Mouse (Mus musculus): ENCODE measurements around the gene Elovl2.
"Not testable (repeated sequence)": the region's sequence is repeated elsewhere in the genome, so short reads cannot be mapped to it uniquely, and the experiment has no call there.

Gene Elovl2

GRCm38 (mm10) chr13:41235181-41235580 lies 15.0 kb upstream of the Elovl2 start:
- no peak for DNase-seq (ENCODE audit: low spot score in 2 of 2)

GRCm38 (mm10) chr13:41233241-41233640 lies 13.0 kb upstream of the Elovl2 start:
- no peak for DNase-seq (ENCODE audit: low spot score in 2 of 2)

GRCm38 (mm10) chr13:41232209-41232608 lies 12.0 kb upstream of the Elovl2 start:
- no peak for DNase-seq (ENCODE audit: low spot score in 2 of 2)

- no peak for DNase-seq (ENCODE audit: low spot score in 2 of 2)
Measured at GRCm38 (mm10) chr13:41231389-41231983, 11.3 kb upstream of the Elovl2 start.

- no peak for DNase-seq (ENCODE audit: low spot score in 2 of 2)
Measured at GRCm38 (mm10) chr13:41230256-41230655, 10.1 kb upstream of the Elovl2 start.

- DNase-seq (ENCODE audit: low spot score in 2 of 2), result no peak
Measured at GRCm38 (mm10) chr13:41228060-41228459, 7.9 kb upstream of the Elovl2 start.

GRCm38 (mm10) chr13:41226513-41226912 lies 6.3 kb upstream of the Elovl2 start:
- DNase-seq (ENCODE audit: low spot score in 2 of 2), result no peak

- no peak for DNase-seq (ENCODE audit: low spot score in 2 of 2)
Measured at GRCm38 (mm10) chr13:41219687-41220303, 410 bp downstream of the Elovl2 start.

- DNase-seq (ENCODE audit: low spot score in 2 of 2), result no peak
Measured at GRCm38 (mm10) chr13:41219056-41219455, 1.1 kb downstream of the Elovl2 start.

- DNase-seq (ENCODE audit: low spot score in 2 of 2), result no peak
Measured at GRCm38 (mm10) chr13:41216236-41216635, 4.0 kb downstream of the Elovl2 start.

GRCm38 (mm10) chr13:41215669-41216068 lies 4.5 kb downstream of the Elovl2 start:
- DNase-seq (ENCODE audit: low spot score in 2 of 2), result no peak

- no peak for DNase-seq (ENCODE audit: low spot score in 2 of 2)
Measured at GRCm38 (mm10) chr13:41212558-41213322, 7.5 kb downstream of the Elovl2 start.

GRCm38 (mm10) chr13:41211276-41211675 lies 8.9 kb downstream of the Elovl2 start:
- DNase-seq (ENCODE audit: low spot score in 2 of 2), result no peak

- DNase-seq (ENCODE audit: low spot score in 2 of 2), result no peak
Measured at GRCm38 (mm10) chr13:41206241-41206640, 14.0 kb downstream of the Elovl2 start.

- not testable (repeated sequence) for DNase-seq (ENCODE audit: low spot score in 2 of 2)
Measured at GRCm38 (mm10) chr13:41205568-41205967, 14.6 kb downstream of the Elovl2 start.

- DNase-seq (ENCODE audit: low spot score in 2 of 2), result no peak
Measured at GRCm38 (mm10) chr13:41203691-41204090, 16.5 kb downstream of the Elovl2 start.

- DNase-seq (ENCODE audit: low spot score in 2 of 2), result no peak
Measured at GRCm38 (mm10) chr13:41203289-41203688, 16.9 kb downstream of the Elovl2 start.

GRCm38 (mm10) chr13:41200861-41201260 lies 19.3 kb downstream of the Elovl2 start:
- DNase-seq (ENCODE audit: low spot score in 2 of 2), result no peak

GRCm38 (mm10) chr13:41195640-41196333 lies 24.4 kb downstream of the Elovl2 start:
- no peak for DNase-seq (ENCODE audit: low spot score in 2 of 2)

GRCm38 (mm10) chr13:41187886-41188285 lies 32.3 kb downstream of the Elovl2 start:
- DNase-seq (ENCODE audit: low spot score in 2 of 2), result no peak

GRCm38 (mm10) chr13:41158426-41158825 lies 61.8 kb downstream of the Elovl2 start:
- no peak for DNase-seq (ENCODE audit: low spot score in 2 of 2)

- DNase-seq (ENCODE audit: low spot score in 2 of 2), result no peak
Measured at GRCm38 (mm10) chr13:41153146-41153545, 67.1 kb downstream of the Elovl2 start.

All from urinary bladder, adult 18-20 months (tissue).